Mouse (Mus musculus) heart, adult 9 months (tissue): ENCODE measurements around the gene Arhgap28.

Source experiments
- DNase-seq, 2 experiments: peaks; one replicate each; pipeline ENCODE4 v3.0.0; 2022; ENCODE audit warnings: low spot score in 2 of 2

Gene Arhgap28

GRCm38 (mm10) chr17:67937050-67937449 is 66.9 kb downstream of the Arhgap28 start:
- no peak for DNase-seq

DNA sequence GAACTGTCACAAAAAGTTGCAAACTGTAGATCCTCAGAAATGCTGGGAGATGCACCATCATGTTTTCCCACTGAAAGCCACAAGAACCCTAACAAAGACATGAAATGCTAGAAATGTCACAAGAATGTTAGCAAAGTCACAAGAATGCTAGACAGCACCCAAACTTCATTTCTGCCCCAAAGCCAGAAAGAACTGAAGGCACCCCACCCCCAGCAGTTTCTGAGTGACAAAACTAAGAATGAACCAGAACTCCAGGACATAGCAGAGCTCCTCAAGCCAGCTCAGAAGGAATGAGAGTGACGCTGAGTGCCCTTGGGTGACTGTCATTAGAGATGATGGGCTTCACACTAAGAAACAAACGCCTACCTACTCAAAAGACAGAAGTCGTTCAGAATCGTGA is 68.4 kb downstream of the Arhgap28 start:
- no peak for DNase-seq

DNA sequence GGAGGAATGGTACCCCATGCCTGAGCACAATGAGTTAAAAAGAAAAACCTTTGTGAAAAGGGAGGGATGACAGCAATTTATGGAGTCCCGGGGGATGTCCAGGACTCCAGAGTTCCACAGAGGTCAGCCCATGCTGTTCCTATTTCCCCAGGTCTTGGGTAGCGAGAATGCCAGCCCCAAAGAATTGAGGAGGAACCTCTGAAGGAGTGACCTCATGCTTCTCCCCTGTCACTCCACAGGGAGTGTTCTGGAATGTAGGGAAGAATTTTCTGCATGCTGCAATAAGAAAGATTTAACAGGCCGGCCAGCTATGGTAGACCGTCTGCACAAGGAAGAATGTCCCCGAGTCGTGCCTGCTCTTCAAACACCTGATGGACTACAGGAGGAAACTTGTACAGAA is 72.5 kb downstream of the Arhgap28 start:
- no peak for DNase-seq

DNA sequence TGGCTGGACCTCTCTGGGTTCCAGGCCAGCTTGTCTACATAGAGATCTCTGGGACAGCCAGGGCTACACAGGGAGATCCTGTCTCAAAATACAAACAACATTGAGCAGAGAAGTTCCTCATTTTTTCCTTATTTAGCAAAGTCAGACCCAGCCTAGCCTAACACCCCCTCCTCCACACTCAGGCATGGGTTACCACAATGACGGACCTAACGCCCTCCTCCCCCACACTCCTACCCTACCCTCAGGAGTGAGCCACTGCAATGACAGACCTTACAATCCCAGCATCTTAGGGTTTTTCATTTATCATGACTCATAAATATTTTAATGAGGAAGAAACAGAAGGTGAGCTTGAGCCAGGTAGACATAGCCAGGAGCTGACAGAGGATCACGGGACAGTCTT is 73.0 kb downstream of the Arhgap28 start:
- DNase-seq = no peak

DNA sequence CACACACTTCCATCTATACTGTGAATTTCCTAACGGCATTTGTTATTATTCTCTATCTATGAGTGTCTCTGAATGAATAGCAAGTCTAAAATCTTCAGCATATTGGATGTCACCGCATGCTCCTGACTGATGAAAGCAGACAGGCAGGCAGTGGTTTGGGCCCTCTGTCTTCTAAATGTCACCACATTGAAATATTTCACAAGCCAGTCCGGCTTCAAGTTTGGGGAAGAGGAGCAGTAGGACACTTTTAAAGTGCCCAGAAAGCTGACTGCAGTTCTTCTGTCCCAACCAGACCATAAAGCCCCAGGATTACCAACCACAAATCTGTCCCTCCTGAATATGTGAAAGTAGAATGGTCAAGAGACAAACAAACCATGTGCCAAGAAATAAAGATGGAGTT is 73.5 kb downstream of the Arhgap28 start:
- DNase-seq = no peak

GRCm38 (mm10) chr17:67928280-67928679 is 75.6 kb downstream of the Arhgap28 start:
- DNase-seq = no peak

GRCm38 (mm10) chr17:67927864-67928263 is 76.1 kb downstream of the Arhgap28 start:
- no peak for DNase-seq

DNA sequence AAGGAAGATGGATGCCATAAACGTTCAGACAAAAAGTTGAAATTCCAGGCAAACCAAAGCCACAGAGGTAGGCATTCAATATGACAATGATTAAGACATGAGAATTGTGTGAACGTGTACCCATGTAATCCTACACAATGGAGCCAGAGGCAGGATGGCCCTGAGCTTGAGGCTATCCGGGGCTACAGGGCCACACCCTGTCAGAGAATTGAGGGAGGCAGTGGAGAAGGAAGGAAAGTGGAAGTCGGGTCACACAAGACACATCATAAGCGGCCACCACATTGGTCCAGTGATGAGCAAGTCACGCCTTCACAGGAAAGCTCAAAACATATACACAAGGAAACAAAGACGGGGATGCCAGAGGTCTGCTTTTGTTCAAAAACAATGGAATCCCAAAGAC is 84.0 kb downstream of the Arhgap28 start:
- no peak for DNase-seq

DNA sequence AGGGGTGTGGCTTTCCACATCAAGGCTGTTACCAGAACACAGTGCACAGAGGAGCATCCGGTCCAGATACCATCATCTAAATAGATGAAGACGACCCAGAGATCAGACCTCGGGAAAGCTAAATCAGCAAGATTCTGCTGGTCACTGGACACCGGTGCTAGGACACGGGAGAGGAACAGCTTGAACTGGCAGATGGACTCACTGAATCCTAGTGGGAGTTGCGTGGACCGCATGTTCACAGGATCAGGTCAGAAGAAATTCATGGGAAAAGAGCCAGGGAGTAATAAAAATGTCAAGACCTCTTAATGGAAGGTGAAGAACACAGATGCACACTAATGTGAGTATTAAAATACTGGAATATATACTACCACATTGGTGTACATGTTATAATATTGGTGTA is 85.7 kb downstream of the Arhgap28 start:
- DNase-seq = no peak

- DNase-seq = no peak
Observed at GRCm38 (mm10) chr17:67916901-67917300, 87.0 kb downstream of the Arhgap28 start.

DNA sequence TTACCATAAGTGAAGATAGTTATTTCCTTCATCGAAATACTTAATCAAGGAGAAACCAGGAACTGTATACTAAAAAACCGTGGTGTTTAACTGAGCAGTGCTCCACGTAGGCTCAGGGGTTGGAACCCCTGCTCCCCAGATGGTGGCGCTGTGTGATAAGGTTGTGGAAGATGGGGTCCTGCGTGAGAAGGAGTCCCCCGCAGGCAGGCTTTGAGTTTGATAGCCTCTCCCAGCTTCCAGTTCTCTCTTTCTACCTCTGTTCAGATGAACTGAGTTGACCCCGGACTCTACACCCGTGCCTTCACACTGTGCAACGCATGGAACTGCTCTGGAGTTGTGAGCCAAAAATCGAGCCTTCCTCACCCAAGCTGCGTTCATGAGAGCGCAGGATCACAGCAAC is 91.3 kb downstream of the Arhgap28 start:
- DNase-seq = peak; percentile 15 to 23

GRCm38 (mm10) chr17:67912051-67912450 is 91.9 kb downstream of the Arhgap28 start:
- DNase-seq = no peak

DNA sequence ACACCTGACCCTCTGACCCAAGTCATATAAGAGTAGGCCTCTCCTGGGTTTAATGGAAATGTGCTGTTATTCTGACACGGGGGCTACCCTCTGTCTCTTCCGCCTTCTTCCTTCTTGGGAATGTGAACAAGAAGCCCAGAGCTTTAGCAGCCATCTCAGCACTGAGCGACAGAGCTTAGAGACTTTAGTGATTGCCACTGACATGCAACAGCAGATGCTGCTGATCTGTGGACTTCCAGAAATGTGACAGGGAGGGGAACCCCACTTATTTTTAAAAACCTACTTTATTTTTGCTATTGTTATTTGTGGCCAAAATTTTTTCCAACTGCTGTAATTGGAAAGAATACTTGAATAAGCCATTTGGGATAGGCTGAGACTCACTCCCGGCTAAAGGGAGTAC is 95.4 kb downstream of the Arhgap28 start:
- no peak for DNase-seq

- DNase-seq = no peak
Observed at GRCm38 (mm10) chr17:67908137-67908536, 95.8 kb downstream of the Arhgap28 start.

GRCm38 (mm10) chr17:67907532-67908054 is 96.3 kb downstream of the Arhgap28 start:
- DNase-seq = no peak

GRCm38 (mm10) chr17:67906236-67906635 is 97.7 kb downstream of the Arhgap28 start:
- DNase-seq = no peak

- DNase-seq = no peak
Observed at GRCm38 (mm10) chr17:67904315-67904944, 99.5 kb downstream of the Arhgap28 start.

GRCm38 (mm10) chr17:67902847-67903246 is 101.1 kb downstream of the Arhgap28 start:
- no peak for DNase-seq

GRCm38 (mm10) chr17:67901161-67901560 is 102.8 kb downstream of the Arhgap28 start:
- DNase-seq = no peak

DNA sequence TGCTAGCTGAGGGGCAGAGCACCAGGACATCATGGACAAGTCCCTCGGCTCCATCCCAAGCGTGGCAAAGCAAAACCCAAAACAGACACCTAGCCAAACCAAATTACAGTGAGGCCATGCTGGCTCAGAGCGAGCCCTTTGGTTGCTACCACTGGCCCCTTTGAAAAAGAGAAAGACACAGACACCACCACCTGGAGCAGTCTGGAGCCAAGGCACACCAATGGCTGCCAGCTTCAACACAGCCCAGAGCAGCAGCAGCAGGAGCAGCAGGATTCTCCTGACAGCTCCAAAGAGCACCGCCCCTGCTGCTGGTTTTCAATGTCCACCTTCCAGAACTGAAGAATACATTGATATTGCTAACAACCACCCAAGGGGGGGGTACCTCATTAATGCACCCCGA is 104.5 kb downstream of the Arhgap28 start:
- no peak for DNase-seq

GRCm38 (mm10) chr17:67896413-67896812 is 107.5 kb downstream of the Arhgap28 start:
- DNase-seq = no peak

- peak; percentile 21 to 69 for DNase-seq
Observed at GRCm38 (mm10) chr17:67889481-67890325, 114.2 kb downstream of the Arhgap28 start.

- DNase-seq = no peak
Observed at GRCm38 (mm10) chr17:67888081-67888480, 115.8 kb downstream of the Arhgap28 start.
